Mouse (Mus musculus) G1E (cell line): Measurements from ENCODE around the gene BC035044. TPM values are rescaled to one million over a fixed set of nuclear protein-coding genes. Genes with fewer than 3 reads are reported as not detected.

Source experiments
- ATAC-seq: 2 replicates; pipeline ENCODE4 v1.8.0; 2016; ENCODE audit warnings: mild to moderate bottlenecking; ENCODE audit not compliant: insufficient number of reproducible peaks, poor library complexity, low FRiP score, severe bottlenecking; ENCODE audit errors: extremely low read depth
- DNase-seq: peaks from one replicate; pipeline ENCODE4 v3.0.0; 2012; ENCODE audit warnings: low spot score
- H3K27me3 ChIP-seq: 2 replicates; pipeline ENCODE4 v1.6.1; 2012; ENCODE audit warnings: mild to moderate bottlenecking, low read length, inconsistent platforms; ENCODE audit not compliant: insufficient read depth
- H3K36me3 ChIP-seq: replicated peaks from 2 replicates; pipeline ENCODE3; 2012; ENCODE audit warnings: mild to moderate bottlenecking, inconsistent platforms
- H3K4me1 ChIP-seq: 2 replicates; pipeline ENCODE4 v1.6.1; 2012; ENCODE audit warnings: low read depth, low read length, inconsistent platforms, mixed read lengths; ENCODE audit not compliant: insufficient read depth
- H3K4me3 ChIP-seq: 2 replicates; pipeline ENCODE4 v1.5.1; 2012; ENCODE audit warnings: low read depth, mild to moderate bottlenecking, inconsistent platforms, low read length, moderate library complexity, mixed read lengths
- H3K9me3 ChIP-seq: replicated peaks from 2 replicates; pipeline ENCODE4 v1.6.1; 2012; ENCODE audit warnings: inconsistent platforms
- CTCF ChIP-seq: IDR thresholded peaks from 2 replicates; pipeline ENCODE4 v1.5.1; 2012; ENCODE audit warnings: low read depth, low read length, inconsistent platforms, mixed read lengths
- GATA1 ChIP-seq: IDR thresholded peaks from 2 replicates; pipeline ENCODE4 v1.6.1; 2012; ENCODE audit warnings: borderline replicate concordance, low read length, inconsistent platforms, mixed read lengths
- GATA2 ChIP-seq: IDR thresholded peaks from 2 replicates; pipeline ENCODE4 v1.6.1; 2012; ENCODE audit warnings: low read depth, low read length, inconsistent platforms, borderline replicate concordance
- POLR2AphosphoS5 ChIP-seq: IDR thresholded peaks from 2 replicates; pipeline ENCODE4 v1.6.1; 2012; ENCODE audit warnings: low read depth, low read length, inconsistent platforms; ENCODE audit not compliant: insufficient replicate concordance
- TAL1 ChIP-seq: conservative IDR thresholded peaks from 2 replicates; pipeline ENCODE4 v1.6.1; 2012; ENCODE audit warnings: low read depth, low read length, inconsistent platforms, mixed read lengths
- polyA plus RNA-seq: library from polyadenylated mRNA; stranded (reverse); fragments of >175 nt; gene quantifications from 2 replicates; pipeline ENCODE4 v1.2.3, GENCODE M21; 2012
- total RNA-seq, 2 experiments: library from RNA; stranded (forward) in 1 of 2; stranded (reverse) in 1 of 2; fragments of 200-1000 nt in 1 of 2; fragments of >200 nt in 1 of 2; fragmentation: Nextera tagmentation in 1 of 2; gene quantifications; 2 replicates each; pipeline ENCODE4 v1.2.3; 2014 to 2017

BC035044 gene
- total and polyA plus RNA-seq, 3 experiments: 0.05 TPM; not detected in 2

DNA sequence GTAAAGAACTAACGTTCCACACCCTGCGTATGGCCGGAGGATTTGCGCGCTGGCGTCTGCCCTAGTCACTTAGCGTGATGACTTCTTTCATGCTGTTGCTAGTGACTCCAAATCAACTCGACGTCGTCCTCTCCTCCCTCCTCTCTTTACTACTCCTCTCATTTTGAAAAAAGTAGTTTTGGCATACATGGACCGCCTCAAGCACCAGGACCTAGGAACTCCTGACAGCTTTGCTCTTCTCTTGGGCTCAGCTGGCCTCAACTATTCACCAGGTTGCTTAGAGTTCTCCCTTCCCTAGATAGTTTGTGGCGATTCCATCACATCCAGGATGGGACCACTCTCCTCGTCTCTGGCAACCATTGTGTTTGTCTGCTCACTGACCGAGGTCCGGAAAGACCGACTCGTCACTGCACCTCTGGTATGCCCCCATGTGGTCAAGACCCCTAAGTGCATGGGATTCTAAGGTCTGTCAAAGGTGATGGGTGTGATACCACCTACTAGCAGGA, 51.6 kb downstream of the BC035044 start:
- peaks cover 46% of the 10 kb centered on the region for H3K9me3 ChIP-seq
- peak overlapping the region; percentile 41; the same call in 1 of the 2 replicates for H3K4me3 ChIP-seq
- peaks cover 3% of the 10 kb centered on the region; the same call in 1 of the 2 replicates for H3K27me3 ChIP-seq
- TF ChIP-seq GATA2 (no peak), TAL1 (no peak), POLR2AphosphoS5 (no peak), CTCF (no peak), GATA1 (no peak)
- peaks cover 9% of the 10 kb centered on the region for H3K4me1 ChIP-seq
- ATAC-seq (peak; percentile 40; the same call in 1 of the 2 replicates), DNase-seq (no peak)
- H3K36me3 ChIP-seq: no peaks in the 10 kb centered on the region

DNA sequence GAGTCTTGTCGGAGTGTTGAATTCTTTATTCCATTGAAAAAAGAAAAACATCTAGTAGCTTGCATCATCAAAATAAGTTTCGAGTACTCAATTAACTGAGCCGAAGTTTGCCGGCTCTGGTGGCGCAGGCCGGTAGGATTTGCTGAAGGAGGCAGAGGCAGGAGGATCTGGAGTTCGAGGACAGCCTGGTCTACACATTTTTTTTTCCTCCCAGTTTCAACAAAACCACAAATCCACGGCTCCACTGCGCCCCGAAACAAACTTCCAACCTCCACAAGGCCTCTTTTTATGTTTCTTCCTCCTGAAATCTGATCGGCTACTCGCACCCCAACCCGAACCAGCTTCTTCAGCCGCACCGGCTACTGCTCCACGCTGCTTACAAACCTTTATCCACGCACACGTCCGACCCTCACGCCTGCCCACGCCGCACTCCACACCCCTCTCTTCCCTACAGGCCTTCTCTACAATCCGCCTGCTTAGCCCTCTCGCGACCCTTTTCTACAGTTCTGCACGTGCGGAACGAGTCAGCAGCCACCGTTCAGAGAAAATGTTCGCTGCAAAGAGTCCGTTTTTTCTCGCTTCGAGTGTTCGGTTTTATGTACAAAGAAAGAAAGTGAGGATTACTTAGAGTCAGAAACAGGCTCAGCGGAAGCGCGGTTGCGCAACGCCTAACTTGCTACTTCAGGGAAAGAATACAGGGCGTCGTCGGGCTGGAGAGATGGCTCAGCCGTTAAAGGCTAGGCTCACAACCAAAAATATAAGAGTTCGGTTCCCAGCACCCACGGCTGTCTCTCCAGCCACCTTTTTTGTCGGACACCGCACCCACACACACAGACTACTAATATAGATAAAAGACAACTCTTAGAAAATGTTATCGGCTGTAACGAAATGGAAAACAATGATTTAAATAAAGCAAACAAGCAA, 52.3 kb downstream of the BC035044 start:
- Histone ChIP-seq H3K4me1 (peaks cover 9% of the 10 kb centered on the region), H3K4me3 (peak overlapping the region; percentile 68), H3K9me3 (peaks cover 45% of the 10 kb centered on the region), H3K36me3 (no peaks in the 10 kb centered on the region), H3K27me3 (peaks cover 3% of the 10 kb centered on the region; the same call in 1 of the 2 replicates)
- TF ChIP-seq GATA1 (no peak), POLR2AphosphoS5 (no peak), CTCF (no peak), TAL1 (no peak), GATA2 (no peak)
- DNase-seq (no peak), ATAC-seq (0 out of 2 replicates have a peak, but pooled peaks have one; percentile 4)

DNA sequence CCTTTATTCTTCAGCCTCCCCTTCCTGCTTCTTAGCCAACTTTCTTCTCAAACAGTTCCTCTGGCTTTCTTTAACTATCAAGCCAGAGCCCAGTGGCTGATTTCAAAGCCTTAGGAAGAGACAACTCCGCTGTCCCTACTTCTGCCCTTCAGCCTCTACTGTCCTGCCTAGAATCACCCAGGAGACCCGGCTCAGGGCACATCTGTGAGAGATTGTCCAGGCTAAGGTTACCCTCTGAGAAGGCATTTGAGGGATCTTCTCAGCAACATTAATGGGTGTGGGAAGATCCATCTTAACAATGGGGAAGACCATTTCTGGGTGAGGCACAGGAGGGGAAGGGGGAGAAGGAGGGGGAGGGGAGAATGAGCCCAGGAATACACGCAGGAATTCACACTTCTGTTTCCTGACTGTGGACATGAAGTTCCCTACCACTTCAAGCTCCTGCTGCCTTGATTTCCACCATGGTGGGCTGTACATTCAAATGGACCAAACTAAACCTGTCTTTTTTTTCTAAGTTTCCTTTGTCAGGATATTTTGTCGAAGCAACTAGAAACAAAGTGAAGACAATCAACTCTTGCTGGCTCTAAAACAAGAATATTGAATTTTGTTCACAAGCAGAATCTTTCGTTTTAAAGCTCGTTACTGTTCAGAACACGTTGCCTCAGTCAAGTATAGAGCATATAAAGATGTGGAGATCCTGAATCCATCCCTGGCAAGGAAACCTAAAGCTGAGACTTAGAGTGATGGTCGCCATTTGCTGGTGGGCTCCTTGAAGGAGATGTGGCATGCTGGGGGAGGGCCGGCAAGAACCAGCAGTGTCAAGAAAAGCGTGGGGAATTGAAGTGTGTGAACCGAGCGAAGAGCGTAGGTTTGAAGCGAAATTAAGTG, 53.2 kb downstream of the BC035044 start:
- no peaks in the 10 kb centered on the region for H3K36me3 ChIP-seq
- peaks cover 7% of the 10 kb centered on the region for H3K4me1 ChIP-seq
- H3K27me3 ChIP-seq: peaks cover 2% of the 10 kb centered on the region; the same call in 1 of the 2 replicates
- no peak for ATAC-seq
- no peak for DNase-seq
- peaks cover 46% of the 10 kb centered on the region for H3K9me3 ChIP-seq
- H3K4me3 ChIP-seq: peak overlapping the region; percentile 46; the same call in 1 of the 2 replicates
- TF ChIP-seq CTCF: no peak
- TF ChIP-seq TAL1: no peak
- no peak for TF ChIP-seq GATA1
- no peak for TF ChIP-seq GATA2
- no peak for TF ChIP-seq POLR2AphosphoS5

DNA sequence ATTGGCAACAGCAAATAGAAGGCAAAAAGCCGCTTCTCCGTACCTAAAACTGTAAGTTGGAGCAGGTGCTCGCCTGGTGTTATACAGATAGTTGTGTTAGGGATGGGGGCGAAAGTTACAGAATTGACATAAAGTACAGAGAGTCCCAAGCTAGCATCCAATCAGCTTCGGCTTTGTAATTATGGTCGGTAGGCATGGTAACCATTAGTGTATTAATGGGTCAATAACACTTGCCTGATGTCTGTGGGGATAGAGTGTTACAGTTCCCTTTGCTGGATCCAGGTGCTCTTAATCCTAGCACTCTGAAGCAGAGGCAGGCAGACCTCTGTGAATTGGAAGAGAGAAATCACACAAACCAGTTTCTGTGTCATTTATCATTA, 54.0 kb downstream of the BC035044 start:
- H3K9me3 ChIP-seq: peaks cover 40% of the 10 kb centered on the region
- TF ChIP-seq CTCF (no peak), GATA1 (no peak), GATA2 (no peak), TAL1 (no peak), POLR2AphosphoS5 (no peak)
- no peak overlapping the region for H3K4me3 ChIP-seq
- no peaks in the 10 kb centered on the region for H3K27me3 ChIP-seq
- ATAC-seq (no peak), DNase-seq (no peak)
- no peaks in the 10 kb centered on the region for H3K36me3 ChIP-seq
- H3K4me1 ChIP-seq: peaks cover 6% of the 10 kb centered on the region

DNA sequence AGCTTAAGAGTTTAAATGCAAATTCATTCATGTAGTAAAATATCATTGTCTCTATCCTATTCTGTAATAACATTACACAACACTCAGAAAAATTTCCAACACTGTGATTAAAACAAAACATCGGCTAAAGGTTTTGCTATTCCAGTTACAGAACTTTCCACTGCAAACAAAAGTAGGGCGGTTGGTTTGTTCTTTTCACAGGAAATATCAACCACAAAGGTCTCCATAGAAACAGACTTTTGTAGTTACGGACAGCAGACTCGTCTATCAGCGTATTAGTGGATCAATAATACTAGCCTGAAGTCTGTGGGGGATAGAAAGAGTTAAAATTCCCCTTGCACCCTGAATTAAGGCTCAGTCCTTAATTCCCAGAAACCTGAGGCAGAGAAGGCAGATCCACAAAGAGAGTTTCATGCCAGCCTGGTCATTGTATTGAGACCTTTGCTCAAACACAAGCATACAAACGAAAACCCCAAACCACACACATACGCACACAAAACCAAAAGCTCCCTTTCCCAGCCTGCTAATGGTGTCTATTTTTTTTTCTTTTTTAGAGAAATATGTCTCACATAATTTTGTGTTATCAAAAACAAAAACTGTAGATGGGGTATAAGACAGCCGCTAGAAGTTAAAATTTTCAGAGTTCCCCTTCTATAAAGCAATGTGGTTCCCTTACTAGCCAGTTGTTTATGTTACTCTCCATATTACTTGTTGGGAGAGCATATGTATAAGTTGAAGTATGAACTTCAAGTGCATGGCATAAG, 54.6 kb downstream of the BC035044 start:
- peaks cover 34% of the 10 kb centered on the region for H3K9me3 ChIP-seq
- no peak overlapping the region for H3K4me3 ChIP-seq
- TF ChIP-seq POLR2AphosphoS5: no peak
- TF ChIP-seq GATA2: no peak
- H3K4me1 ChIP-seq: peaks cover 6% of the 10 kb centered on the region
- no peak for ATAC-seq
- H3K36me3 ChIP-seq: no peaks in the 10 kb centered on the region
- DNase-seq: no peak
- no peaks in the 10 kb centered on the region for H3K27me3 ChIP-seq
